Mouse (Mus musculus) T-cell, adult 2 months (primary cell): ENCODE measurements around the gene Pet2.

Experiments
- DNase-seq: peaks from one replicate; pipeline ENCODE4 v3.0.0; 2022; ENCODE audit warnings: low spot score

Gene Pet2

GRCm38 (mm10) chrX:89409589-89409988, at the start of gene Pet2:
Gene Pet2, minus strand, starts transcription at chrX:89409689.
- DNase-seq, result no peak
